Mouse (Mus musculus): ENCODE data around the gene Nat8.
"Not testable (repeated sequence)": the region's sequence is repeated elsewhere in the genome, so short reads cannot be mapped to it uniquely, and the experiment has no call there.

Gene Nat8

DNA sequence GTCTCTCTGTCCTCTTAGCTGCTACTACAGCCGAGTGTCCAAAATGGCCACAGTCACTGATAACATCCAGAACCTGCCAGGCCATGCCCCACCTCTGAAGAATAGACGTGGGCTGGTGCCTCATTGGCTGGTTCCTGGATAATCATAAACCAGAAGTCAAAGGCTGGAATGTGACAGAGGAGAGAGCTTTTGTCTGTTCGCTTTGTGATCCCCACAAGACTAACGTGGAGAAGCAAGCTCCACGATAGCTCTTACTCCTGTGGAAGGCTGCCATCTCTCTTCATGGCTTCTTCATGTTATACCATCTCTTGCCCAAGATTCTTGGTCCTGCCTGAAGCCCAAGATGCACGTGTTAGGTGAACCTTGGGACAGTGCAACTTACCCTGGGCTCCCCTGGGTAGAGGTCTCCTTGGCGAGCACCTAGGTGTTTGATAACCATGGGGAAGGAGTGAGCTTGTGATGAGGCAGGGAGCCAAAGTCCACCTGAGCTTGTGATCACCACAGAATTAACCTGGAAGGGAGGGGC lies at the start of gene Nat8:
Gene Nat8 (minus strand): TSS at position 287 of the 526 bp plus-strand sequence.
- no peak for DNase-seq (ENCODE audit: low read depth, low spot score)

DNA sequence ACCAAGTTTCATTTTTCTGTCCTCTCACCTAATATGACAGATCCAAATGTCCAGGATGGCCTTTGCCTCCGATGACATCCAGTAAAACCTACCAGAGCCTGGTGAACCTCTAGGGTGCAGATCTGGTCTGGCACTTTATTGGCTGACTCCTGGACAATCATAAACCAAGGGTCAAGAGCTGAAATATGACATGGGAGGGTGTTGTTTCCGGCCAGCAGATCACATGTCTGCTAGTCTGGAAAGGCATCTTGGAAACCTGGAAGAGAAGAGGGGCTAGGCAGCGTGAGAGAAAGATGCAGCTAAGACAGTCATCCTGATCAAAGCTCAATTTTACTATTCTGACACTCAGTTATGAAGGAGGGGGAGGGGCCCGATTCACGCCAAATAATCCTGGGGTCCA lies 37.1 kb upstream of the Nat8 start, which contains the start of gene Nat8f2:
Gene Nat8f2 (minus strand): TSS at position 153 of the 400 bp plus-strand sequence.
- not testable (repeated sequence) for DNase-seq (ENCODE audit: low read depth, low spot score)

DNA sequence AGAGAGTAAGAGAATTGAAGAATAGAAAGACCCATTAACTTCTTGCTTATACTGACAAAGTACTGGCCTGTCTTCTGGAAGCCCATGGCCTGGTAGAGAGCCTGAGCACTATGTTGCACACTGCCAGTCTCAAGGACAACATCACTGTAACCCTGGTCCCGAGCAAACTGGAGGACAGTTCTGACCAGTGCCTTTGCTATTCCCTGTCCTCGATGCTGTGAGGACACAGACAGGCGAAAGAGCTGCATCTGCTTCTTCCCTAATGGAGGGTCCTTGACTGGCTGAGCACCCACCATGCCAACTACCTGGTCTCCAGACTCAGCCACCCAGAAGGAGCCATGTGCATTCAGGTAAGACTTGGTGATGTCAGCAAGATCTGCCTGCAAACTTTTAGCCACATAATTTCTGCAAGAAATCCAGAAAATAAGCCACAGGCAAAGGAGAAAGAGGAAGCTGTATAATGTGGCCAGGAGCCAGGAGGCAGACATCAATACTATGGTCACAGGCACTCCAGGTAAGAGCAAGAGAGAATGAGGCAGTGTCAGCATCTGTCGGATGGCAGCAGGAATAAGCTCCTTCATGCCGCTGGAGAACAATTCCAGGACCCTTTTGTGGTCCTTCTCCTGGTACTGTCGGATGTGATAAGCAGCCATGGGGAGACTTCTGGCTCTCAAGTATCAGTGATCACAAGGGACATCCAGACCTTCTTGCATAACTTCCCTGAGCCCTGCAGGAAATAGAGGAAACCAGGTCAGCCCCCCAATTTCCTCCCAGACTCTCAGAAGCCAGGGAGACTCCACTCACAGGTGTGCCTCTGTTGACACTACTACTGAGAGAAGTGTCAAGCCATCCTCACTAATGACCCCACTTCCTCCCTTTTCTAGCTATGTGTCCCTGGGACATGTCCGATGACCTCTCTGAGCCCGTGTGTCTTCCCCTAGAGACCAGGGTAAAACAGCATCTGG lies 36.1 kb upstream of the Nat8 start:
- no peak for DNase-seq (ENCODE audit: low read depth, low spot score)

DNA sequence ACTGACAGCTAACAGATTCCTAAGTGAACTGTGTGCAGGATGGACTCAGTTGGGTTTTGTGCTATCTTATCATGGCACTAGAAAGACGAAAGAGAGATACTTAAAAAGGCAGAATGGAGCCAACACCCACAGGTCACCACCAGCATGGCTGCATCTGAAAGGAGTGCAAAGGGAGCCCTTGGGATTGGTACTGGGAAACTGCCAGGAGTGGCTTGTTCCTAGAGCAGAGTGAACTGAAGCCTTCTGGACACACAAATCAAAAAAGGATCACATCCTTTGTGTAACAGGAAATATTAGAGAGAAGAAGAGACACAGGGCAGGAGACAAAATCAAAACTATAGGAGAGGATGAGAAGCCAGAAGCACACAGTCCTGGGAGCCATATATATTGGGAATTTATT lies 35.1 kb upstream of the Nat8 start:
- not testable (repeated sequence) for DNase-seq (ENCODE audit: low read depth, low spot score)

DNA sequence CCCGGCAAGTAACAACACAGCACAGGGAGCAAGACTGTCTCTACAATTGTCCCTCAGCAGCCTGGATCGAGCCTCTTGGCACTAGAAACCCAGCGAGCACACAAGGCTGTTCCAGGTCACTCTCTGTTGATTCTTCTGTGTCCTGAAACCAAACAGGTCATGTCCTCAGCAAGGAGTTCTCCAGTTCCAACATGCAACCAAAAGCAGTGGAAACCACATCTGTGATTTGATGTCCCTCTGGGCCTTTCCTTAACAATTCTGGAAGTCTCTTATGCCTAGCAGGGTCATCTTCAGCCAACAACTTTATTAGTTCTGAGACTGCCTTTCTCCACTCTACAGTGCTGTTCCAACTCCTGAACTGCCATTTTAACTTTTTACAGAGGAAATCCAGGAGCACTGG lies 34.3 kb upstream of the Nat8 start:
- DNase-seq (ENCODE audit: low read depth, low spot score), result not testable (repeated sequence)

DNA sequence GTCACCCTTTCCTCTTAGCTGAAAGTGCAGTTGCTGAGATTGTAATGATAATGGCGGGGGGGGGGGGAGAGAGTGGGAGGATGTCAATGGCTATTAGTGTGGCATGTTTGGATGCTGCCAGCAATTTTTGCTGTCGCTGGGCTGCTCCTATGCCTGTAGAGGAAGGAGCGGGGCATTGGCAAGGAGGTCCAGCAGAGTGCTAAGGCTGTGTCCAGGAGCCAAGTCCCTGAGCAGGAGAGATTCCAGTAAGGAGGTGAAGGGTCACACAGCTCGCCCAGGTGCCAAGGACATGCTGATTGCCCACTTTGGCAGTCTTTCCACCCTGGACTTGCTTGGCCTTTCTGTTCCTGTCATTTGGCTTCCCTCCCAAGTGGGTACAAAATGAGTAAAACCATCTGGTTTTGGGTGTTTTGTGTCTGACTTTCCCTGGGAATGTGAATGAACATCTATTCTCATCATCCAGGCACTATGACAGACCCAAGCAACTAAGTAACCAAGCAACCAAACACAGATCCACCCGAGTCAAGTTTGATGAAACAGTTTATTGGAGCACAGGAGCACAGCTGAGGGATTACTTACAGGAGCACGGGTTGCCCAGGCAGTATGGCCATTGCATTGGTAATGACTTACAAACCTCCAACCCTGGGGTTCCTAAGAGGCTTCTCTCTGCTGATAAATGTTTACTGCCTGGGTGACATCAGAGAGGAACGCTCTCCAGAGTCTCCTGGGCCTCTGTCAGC lies 33.2 kb upstream of the Nat8 start:
- DNase-seq (ENCODE audit: low read depth, low spot score), result not testable (repeated sequence)

DNA sequence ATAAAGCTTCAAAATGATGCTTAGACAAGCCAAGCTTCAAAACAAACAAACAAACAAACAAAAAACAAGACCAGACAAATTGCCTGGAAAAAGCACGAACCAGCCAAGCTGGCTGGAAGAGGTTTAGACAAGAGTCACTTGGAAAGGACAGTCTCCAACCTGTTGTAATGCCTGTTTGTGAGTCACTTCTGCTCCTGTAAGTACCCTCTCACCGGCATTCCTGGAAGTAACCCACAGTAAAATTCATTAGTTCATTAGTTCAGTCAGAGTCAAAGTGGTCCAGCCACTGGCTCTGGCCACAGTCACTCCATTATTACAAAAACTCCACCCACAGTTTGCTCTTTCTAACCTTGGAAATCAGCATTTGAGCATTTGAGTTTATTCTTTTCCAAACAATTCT lies 32.0 kb upstream of the Nat8 start:
- DNase-seq (ENCODE audit: low read depth, low spot score), result no peak

DNA sequence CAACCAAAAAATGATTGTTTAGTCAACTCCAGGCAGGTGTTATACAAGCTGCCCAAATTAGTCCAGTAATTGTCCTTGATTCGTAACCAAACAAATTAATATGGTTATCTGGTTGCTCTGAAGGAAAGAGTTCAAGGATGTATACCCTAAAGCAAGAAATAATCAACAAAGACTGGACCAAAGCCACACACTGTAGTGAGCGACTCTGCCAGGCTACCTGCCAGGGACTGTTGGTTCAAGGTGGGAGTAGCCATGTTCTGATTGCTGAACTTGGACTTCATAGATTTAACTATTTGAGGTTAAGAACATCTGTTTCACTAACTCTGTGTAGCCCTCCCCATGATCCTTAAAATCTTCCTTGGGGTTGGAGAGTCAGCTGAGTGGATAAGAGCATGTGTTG lies 31.3 kb upstream of the Nat8 start:
- DNase-seq (ENCODE audit: low read depth, low spot score), result no peak

DNA sequence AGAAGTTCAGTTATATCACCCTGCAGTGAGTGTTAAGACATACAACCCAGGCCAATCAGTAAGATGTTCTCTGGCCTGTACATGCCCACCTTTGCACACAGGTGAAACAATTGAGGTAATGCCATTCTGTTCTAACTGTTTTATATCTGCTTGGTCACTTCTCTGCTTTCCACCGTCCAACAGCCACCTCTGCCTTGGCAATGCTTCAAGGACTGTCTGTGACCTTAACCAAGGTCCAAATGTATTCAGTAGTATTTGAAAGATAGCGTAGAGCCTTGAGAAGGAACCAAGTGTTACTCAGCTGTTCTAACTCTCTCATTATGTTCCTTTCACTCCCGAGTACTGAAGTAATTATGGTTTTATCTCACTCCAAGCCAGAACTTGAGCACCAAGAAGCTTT lies 30.7 kb upstream of the Nat8 start:
- DNase-seq (ENCODE audit: low read depth, low spot score), result no peak

DNA sequence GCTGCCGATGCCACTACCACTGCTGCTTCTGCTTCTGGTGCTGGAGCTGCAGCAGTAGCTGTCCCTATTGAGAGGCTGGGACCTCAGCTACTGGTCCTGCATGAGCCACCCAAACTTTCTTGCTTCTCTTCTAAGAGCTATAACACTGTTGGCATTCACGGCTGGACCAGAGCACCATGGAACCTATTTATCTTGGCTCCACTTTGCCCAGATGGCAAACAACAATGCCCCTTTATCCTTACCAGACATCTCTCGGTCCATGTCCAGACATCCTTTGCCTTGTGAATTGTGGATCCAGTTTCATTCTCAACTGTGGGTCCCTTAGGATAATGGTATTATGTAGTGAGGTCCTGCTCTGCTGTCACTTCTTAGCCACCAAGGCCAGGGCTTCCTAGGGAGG lies 29.4 kb upstream of the Nat8 start:
- DNase-seq (ENCODE audit: low read depth, low spot score), result no peak

DNA sequence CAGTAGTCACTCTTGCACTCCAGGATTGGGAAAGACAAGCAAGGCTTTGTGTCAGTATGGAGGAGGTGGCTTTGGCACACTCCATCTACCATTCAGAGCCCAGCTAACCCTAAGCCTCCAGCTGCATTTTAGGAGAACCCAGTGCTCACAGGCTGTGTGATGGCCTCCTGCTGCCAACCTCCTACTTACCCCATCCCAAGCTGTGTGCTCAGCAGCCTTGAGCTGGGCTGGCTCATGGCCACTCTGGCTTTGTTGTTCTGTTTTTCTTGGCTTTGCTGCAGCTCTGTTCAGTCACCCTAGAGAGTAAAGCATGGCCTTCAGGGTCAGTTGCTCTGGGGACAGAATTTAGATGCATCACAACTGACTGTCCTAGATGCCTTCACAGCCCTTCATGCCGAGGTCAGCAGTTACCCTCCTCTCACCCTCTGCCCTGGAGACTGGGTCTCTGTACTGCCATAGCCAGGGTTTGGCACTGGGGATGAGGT lies 24.4 kb upstream of the Nat8 start:
- no peak for DNase-seq (ENCODE audit: low read depth, low spot score)

DNA sequence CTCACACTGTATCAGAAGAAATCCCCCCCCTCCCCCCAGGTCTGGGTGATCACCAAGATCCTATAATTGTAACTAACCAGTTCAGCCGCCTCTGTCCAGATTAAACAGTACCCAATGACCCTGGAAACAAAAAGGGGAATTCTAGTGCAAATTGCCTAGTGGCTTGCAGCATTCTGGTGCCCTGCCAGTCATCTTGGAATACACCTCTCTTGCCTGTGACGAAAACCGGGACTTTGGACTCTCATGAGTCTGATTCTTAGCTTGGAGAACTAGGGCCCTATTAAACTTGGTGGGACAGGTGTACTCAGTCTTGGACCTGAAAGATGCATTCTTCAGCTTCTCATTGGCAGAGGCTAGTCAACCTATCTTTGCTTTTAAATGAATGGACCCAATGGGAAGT lies 21.6 kb upstream of the Nat8 start:
- DNase-seq (ENCODE audit: low read depth, low spot score), result no peak

DNA sequence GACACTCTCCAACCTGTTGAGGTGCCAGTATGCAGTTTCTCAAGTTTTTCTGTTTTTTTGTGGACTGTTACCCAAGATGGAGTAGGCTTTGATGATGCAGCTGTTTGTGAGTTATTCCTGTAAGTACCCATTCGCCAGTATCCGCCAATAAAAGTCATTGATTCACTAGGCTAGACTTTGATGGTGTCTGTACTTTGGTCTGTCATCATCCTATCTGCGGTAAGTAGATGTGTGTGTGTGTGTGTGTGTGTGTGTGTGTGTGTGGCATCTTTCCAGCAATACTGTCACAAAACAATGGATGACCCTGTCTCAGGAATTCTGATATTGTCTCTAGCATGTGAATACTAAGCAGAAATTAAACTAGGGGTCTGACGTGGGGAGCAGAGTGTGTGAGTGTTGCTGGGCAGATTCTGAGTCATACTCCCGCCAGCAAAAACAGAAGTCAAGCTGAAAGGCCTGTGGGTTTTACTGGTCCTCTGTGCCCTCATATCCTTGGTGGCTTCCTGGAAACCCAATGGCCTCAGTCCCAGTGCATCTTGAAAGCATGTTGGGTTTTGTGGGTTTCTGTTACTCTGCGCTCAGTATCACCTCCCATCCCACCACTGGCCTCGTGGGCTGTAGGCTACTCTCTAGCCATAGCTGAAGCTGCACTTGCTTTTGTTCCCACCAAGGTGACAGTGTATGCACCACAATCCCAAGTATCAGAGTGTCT lies 19.3 kb upstream of the Nat8 start:
- DNase-seq (ENCODE audit: low read depth, low spot score), result no peak

DNA sequence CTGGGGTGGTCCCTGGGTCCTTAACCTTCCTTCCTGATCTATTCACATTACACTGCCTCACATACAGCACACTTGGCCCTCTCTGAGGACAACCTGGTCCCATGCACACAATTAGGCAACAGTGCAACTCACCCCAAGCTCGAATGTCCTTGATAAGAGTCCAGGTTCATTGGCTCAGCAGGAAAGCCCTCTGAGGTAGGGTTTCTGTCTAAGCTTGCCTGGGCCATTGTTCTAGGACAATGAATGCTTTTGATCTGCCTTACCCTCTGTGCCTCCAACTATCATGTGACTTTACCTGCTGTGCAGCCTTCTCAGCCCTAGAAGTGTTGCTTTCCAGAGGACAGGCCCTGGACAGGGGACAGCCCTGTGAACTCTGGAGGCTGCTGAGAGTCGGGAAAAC lies 17.4 kb upstream of the Nat8 start:
- no peak for DNase-seq (ENCODE audit: low read depth, low spot score)

DNA sequence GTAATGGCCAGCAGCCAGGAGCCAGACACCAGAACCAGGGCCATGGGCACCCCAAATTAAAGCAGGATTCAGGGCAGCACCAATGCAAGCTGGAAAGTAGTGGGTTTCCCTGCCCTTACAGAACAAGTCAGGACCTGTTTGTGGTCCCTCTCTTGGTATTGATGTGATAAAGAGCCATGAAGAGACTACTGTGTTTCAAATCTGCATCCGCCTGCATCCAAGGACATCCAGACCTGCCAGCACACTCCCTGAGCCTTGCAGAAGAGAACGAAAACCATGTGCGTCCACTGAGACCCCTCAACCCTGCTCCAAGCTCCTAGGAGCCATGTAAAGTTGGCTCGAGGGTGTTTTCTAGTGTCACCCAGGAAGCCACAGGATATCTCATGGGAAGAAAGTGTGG lies 16.3 kb upstream of the Nat8 start:
- no peak for DNase-seq (ENCODE audit: low read depth, low spot score)

DNA sequence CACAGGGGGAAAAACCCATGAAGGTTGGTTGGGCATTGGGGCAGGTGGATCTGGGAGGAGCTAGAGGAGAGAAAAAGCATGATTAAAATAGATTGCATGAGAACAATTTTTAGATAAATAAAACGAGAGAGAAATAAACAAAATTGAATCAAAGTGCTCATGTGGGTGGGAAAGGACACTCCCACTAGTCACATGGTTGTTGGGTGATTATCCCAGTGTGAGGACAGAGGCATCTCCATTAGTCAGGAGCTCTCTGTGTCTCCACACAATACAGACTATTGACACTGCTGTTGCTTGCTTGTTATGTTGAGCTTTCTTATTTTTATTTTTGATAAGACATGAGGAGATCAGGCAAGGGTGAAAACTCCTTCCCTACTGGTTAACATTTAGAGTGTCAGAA lies 15.0 kb upstream of the Nat8 start:
- no peak for DNase-seq (ENCODE audit: low read depth, low spot score)

DNA sequence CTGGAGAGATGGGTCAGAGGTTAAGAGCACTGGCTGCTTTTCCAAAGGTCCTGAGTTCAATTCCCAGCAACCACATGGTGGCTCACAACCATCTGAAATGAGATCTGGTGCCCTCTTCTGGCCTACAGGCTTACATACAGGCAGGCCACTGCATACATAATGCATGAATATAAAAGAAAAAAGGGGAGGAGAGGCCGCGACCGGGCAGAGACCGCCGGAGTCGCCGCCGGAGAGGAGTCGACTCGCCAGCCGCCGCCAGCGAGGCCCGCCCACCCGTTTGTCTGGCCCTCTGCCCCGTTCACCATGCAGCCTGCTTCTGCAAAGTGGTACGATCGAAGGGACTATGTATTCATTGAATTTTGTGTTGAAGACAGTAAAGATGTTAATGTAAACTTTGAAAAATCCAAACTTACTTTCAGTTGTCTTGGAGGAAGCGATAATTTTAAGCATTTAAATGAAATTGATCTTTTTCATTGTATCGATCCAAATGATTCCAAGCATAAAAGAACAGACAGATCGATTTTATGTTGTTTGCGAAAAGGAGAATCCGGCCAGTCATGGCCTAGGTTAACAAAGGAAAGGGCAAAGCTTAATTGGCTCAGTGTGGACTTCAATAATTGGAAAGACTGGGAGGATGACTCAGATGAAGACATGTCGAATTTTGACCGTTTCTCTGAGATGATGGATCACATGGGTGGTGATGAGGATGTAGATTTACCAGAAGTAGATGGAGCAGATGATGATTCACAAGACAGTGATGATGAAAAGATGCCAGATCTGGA lies 12.0 kb upstream of the Nat8 start:
- peak; percentile 13 for DNase-seq (ENCODE audit: low read depth, low spot score)

DNA sequence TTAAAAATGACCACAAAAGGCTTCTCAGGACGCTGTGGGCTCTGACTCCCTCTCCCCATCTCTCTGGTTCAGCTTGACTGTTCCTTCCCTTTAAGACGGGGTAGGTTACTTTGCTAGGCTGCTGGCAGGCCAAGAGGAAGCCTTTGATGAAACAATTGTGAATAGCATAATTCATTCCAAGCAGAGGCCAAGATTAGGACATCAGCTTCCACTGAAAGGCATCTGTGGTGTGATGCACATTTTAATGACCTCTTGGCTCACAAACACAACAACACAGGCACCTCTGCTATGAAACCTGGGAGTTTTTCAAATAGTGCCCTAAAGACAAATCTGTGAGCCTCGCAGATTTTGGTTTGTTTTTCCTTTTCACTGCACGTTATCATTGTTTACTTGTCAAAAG lies 8.1 kb upstream of the Nat8 start:
- DNase-seq (ENCODE audit: low read depth, low spot score), result no peak

DNA sequence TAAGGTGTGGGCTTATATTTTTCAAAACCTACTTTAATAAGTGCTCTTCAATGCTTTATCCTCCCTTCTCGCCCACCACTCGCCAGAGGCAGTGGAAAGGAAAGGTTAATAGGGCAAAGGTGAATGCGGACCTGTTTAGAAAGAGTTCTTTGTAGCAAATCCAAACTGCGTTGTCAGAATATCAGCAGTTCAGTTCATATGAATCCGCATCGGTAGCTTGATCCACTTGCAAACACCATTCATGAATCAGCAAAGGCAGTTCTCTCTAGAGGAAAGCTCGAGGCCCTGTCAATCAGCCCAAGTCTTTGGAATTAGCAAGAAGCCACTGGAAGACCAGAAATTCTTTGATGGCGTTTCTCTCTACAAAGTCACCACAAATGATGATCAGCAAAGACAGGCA lies 6.8 kb upstream of the Nat8 start:
- DNase-seq (ENCODE audit: low read depth, low spot score), result no peak

DNA sequence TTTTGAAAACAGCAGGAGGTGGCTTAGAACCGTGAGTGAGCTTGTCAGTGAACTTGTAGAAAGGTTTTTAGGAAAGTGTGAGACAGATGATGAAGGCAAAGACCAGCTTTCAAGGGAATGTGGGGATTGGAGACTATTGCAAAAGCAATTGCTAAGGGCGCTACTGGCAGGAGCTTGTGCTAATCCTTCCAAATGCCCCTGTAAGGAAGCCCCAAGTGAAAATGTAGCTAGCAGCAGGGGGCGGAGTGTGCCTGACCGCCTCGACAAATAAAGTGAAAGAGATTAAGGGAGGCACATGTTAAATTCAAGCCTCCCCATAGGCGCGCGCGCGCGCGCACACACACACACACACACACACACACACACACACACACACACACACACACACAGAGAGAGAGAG lies 5.4 kb upstream of the Nat8 start:
- DNase-seq (ENCODE audit: low read depth, low spot score), result not testable (repeated sequence)

DNA sequence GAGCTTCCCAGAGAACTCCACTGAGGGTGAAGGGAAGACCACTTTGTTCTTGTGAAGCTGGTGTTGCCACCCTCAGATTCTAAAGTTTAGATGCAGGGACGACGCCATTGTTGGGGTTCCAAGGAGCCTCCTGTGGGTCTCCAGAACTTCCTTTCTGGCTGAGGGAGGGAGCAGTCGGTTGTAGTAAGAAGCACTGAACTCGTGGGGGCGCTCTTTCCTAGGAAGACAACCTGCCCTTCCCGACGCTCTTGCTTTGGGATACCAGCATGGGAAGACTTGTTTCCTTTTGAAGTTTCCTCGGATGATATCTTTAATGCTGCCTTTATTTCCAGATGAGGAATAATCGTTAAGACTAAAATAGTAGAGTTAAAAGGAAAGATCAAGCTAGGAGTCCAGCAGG lies 4.9 kb upstream of the Nat8 start:
- not testable (repeated sequence) for DNase-seq (ENCODE audit: low read depth, low spot score)
